Mouse (Mus musculus) G1E (cell line): Measurements from ENCODE around the gene Gm28036.

ENCODE experiments used
- CTCF ChIP-seq: IDR thresholded peaks from 2 replicates; pipeline ENCODE4 v1.5.1; 2012; ENCODE audit warnings: low read depth, low read length, inconsistent platforms, mixed read lengths
- GATA1 ChIP-seq: IDR thresholded peaks from 2 replicates; pipeline ENCODE4 v1.6.1; 2012; ENCODE audit warnings: borderline replicate concordance, low read length, inconsistent platforms, mixed read lengths
- POLR2AphosphoS5 ChIP-seq: IDR thresholded peaks from 2 replicates; pipeline ENCODE4 v1.6.1; 2012; ENCODE audit warnings: low read depth, low read length, inconsistent platforms; ENCODE audit not compliant: insufficient replicate concordance
- TAL1 ChIP-seq: conservative IDR thresholded peaks from 2 replicates; pipeline ENCODE4 v1.6.1; 2012; ENCODE audit warnings: low read depth, low read length, inconsistent platforms, mixed read lengths

GRCm38 (mm10) chr2:156110627-156111357, 16.1 kb downstream of the Gm28036 start:
- TF ChIP-seq GATA1 (no peak), POLR2AphosphoS5 (no peak), CTCF (no peak), TAL1 (no peak)
